Mouse (Mus musculus) cerebellum, postnatal 4 days (tissue): ENCODE data around the gene Csrnp3.

Source experiments
- DNase-seq, 2 experiments: peaks; one replicate each; pipeline ENCODE4 v3.0.0; 2022; ENCODE audit warnings: low spot score in 2 of 2, mixed read lengths in 1 of 2

Gene Csrnp3

DNA sequence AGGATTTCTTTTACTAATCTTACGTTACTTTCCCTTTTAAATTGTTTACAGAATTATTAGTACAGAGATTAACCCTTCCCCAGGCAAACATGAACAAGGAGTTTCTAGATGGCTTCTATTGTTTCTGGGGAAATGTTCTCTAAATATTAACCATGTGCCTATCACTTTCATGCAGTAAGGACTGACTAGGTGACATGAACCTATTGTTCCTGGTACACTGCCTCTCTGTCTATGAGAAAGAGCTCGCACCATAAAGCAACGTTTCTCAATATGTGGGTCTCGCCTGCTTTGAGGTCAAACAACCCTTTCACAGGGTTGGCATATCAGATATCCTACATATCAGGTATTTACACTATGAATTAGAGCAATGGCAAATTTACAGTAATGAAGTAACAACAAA is 96.8 kb downstream of the Csrnp3 start:
- no peak for DNase-seq

DNA sequence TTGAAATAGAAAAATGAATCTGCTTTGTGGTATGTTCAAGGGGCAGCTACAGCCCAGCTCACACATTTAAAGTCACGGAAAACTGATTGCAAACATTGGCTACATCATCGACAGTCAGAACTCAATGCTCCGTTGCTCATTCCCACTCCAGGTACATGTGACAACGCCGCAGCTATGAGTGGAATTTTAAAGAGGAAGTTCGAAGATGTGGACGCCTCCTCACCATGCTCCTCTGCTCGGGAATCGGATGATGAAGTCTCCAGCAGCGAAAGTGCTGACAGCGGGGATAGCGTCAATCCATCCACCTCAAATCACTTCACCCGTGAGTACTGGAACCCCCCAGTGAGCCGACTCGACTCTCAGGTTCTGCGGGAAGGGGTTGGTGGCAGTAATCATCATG is 103.2 kb downstream of the Csrnp3 start:
- no peak for DNase-seq

DNA sequence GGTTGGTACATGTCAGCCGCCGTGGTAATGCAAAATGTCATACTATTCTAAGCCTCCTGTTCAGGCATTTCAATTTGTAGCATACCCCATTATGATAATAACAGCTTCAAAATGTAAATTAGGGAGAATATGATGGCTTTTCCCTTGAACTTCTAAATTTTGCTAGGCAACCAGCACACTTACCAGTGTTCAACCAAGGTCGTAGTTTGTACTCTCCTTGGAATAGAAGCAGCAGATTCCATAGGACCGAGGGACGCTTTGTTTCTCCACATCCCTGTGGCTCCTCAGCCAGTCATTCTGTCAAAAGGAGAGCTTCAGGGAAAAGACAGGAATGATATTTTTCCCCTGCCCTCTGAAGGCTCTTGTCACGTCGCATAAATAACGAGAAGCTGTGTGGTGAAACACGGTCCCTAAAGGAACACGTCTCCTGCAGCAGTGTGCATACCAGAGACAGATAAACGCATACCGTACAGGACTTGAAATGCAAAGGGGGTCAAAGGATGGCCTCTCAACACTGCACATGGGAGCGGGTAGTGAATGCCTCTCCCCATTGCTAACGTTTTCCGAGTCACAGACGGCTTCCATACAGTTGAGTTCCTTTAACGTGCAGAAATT is 108.3 kb downstream of the Csrnp3 start:
- no peak for DNase-seq

DNA sequence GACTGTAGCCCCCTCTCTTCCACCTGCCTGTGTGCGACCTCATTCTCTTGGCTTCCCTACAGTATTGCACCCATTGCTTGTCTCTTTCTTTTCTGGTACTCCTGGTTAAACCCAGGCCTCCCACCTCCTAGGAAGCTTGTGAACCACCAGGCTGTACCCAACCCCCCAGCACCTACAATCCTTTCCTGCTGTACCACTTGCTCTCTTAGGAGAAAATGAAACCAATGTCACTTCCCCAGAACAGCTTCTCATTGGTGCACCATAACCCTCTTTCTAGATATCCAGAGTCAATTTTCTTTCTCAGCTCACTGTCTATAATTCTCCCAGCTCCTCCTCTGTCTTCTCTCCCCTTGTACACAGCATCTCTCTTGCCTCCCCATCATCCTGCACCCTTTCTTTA is 110.2 kb downstream of the Csrnp3 start:
- no peak for DNase-seq

DNA sequence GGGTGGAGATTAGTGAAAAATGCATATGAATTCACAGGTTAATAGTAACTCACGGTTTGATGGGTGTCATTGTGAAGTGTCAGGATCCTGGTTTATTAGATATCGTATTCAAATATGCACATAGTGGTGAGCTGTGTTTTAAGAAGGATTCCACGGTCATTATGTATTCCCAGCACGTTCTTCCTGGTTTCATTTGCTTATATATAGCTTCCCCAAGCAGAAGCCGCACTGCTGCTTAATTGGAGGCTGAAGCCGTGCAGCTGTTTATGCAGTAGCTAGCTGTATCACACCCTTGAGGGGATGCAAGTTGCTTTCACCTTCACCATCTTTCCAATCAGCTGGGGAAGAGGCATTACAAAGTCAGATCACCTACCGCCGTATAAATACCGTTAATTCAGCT is 111.2 kb downstream of the Csrnp3 start:
- DNase-seq = no peak

DNA sequence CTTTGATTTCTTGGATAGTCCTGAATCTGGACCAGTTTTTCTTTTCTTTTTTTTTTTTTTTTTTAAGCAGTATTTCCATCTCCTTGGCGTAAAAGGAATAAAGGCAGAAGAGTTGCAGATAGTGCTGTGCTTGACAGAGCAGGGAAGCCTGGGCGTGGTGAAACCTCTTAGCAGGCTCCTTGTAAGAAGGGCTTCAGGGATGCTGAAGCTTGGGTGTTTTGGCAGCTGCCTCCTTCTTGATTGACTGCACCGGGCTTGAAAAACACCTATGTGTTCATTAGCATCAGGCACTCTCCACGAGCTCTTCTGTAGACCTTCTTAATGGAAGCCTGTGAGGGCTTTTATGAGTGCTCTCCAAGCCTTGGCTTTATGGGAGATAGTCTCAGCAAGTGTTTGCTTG is 117.9 kb downstream of the Csrnp3 start:
- DNase-seq = no peak

DNA sequence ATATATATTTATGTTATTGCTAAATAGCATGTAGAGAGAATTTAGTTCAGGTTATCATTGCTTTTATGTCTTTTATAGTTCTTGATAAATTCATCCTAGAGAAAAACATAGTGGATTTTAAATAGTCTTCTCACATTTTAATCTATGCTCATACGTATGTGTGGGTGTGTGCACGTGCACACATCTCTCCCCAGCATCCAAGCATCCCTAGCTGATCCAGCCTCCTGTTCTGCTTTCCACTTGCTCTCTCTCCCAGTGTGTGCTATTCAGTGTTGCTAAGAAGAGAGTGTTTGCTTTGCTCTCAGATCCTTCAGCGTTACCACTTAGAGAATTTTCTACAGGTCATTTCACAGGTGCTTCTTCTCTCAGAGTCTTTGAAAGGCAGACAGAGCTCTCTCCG is 123.2 kb downstream of the Csrnp3 start:
- no peak for DNase-seq

DNA sequence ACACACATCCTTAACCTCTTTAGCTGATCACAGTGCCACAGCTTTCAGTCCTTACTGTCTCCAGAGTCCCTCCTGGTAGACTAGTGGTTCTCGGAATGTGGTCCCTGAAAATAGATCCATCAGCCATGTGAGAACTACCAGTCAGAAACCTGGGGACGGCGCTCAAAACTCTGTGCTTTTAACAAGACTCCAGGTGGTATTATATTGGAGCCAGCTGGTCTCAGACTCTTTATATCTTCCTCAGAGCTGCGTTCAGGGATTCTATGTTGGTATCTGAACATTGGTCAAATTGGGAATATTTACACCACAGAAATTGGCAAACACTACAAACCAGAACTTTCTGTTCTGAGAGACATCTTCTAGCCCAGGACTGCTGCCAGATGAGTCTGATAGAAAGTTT is 128.3 kb downstream of the Csrnp3 start:
- no peak for DNase-seq

DNA sequence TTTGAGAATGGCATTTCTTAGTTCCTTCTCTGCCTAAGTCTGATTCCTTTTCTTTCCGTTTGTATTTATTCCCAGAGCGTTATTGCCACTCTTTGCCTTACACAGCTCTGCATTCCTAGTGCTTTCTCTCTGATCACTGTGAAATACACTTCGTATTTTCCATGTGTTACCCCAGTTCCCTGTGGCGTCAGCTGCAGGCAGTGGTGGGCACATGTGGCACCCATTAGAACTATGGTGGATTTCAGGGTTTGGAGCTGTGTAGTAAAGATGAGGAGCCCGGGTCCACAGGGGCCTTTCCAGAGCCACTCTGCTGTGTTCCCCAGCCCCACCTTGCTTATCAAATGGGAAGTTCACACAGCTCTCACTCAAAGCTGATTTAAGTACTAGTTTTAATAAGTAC is 129.8 kb downstream of the Csrnp3 start:
- DNase-seq = no peak

DNA sequence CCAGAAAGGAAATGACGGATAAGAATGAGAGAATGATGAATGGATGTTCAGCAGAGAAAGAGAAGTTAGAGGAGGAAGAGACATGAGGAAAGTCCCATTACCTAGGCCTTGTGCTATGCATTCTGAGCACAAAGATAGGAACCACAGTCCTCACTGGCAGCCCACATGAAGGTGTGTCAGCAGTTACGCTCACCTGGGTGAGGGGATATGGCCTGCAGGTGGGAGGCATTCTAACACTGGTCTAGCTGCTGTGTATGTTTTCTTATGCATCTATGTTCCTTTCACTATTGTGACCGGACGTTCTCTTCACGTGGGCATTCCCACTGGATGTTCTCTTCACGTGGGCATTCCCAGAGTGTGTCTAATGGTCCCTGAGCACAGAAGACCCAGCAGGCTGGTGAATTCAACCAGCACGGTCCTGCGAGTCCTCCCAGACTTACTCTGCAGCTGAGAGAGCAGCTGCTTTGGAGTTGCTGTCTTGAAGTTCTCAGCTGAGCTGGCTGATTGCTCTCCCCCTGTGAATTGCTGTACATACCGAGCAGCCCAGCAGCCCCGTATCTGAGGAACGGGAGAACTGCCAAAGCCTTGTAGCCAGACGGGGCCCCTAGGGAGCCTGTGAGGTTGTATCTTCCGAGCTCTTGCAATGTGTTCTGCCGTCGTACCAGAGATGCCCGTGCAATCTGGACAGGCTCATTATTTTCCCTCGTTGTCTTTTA is 133.9 kb downstream of the Csrnp3 start:
- peak in 1 of 2 experiments; percentile 61 for DNase-seq

DNA sequence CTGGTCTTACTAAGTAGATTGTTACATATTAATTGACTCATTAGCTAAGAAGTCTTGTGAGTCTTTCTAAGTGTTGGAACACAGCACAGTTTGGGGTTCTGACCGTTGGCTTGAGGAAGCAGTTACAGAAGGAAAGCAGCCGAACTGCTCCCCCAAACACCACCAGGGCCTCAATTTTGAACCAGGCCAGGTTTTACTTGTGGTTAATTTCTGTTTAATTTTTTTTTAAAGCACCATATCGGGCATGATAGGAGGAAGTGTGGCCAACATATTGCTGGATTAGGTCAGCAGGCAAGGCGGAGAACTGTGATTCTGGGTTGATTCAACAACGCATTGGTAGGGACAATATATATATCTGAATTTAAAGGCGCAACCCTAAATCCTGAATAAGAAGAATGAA is 135.9 kb downstream of the Csrnp3 start:
- DNase-seq = no peak

DNA sequence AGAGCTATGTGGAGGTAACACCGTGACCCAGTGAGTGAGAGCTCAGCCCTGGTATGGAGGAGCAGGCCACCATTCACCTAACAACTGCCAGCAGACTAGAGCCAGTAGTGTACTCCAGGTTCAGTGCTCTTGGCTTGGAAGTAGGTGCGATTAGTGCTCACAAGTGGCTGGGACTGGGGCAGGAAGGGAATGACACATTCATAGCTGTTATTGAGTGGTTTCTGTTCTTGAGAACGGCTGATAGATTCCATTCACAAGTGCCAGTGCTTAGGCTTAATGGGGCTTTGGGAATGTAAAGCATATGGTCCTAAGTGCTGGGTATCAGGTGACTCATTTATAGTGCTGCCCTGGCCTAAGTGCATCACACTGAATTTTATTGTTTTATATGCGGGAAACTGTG is 136.4 kb downstream of the Csrnp3 start:
- no peak for DNase-seq

DNA sequence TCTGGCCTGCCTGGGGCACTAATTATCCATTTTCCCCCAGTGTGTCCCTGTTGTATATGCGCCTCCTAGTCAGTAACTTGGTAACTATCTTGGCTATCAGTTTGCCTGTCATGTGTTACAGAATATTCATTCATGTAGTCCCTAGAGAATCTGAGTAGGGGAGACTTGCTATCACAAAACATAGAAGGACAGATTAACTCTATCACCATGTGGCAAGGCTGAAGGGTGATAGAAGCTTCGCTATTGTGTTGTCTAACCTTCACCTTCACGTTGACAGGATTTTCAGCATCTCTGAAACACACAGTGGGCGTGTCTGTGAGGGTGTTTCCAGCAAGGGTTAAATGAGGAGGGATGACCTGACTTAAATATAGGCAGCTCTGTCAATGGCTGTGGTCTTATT is 140.1 kb downstream of the Csrnp3 start:
- DNase-seq = no peak

DNA sequence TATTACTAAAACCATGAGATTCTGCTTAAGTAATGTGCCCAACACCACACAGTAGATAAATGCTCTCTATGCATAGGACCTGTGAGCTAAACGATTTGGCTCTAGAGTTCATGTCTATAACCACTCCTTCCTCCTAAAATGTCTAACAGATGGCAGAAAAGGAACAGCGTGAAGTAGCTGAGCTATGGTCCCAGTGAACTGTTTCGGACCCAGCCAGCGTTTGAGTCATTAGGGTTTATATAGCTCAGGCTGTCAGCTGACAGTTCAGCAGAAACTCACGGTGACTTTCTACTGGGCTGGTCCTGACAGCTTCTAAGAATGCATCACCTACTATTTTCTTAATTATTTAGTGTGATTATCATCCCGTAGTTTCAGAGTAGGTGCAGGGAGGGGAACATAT is 141.5 kb downstream of the Csrnp3 start:
- DNase-seq = no peak

DNA sequence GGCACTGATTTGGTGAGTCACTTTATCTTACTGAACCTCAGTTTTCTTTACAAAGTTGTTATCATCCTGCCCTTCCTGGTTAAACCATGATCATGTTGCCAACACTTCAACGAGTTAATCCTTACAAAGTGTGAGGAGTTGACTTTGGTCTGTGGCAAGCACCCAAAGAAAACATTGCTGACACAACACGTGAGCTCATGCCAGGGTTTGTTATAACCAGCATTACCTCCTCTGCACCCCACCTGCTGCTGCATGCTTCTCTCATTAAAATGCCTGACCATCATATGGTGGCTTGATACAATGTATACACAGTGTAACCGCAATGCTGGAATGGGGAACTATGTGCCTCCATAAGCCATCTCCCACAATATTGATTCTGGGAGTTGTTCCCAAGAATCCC is 142.0 kb downstream of the Csrnp3 start:
- DNase-seq = no peak

DNA sequence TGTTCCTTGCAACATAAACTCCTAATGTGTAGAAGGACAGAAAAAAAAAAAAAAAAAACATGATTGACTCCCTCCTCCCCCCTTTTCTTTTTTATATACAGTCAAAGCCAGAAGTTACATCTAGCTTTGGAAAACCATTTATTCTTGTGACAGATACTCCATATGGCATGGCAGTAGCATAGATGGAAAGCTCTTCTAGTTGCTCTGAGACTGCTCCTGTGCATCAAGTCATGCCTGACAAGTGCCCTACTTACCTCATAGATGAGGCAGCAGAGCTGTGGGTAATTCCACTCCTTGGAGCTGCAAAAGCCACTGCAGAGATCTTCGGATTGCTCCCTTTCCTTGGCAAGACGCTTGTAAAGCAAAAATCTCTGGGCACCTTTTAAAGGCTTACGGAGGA is 143.2 kb downstream of the Csrnp3 start:
- DNase-seq = no peak

DNA sequence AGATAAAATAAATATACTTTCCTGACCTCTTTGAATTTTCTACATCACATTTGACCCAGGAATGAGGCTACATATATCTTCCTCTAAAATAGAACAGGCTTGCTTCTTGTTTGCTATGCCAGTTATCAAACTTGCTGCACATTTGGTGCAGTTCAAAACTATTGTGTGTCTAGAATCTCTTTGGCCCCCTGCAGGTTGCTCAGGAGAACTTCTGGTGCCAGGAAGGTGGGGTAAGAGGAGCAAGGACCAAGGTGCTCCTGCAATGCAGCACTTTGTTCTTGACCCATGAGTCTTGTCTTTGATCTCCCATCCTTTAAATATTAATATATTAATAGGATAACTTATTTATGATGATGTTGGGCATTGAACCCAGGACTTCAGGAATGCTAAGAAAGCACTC is 144.5 kb downstream of the Csrnp3 start:
- no peak for DNase-seq

DNA sequence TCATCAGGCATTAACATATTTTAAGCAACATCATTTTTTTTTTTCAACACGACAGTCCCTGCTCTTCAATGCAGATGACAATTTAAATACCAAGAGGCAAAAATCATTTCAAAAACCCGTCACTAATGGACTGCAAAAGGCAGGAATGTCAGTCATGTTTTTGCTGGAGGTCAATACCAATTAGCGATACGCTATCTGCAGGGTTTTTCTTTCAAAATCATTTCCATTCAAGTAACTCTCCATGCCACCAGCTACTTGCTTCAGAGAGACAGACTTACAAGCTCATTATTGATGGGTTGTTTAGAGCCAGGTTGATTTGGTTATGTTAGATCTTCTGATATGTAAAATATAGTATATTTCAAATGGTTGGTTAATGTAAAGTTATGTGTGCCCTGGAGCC is 145.2 kb downstream of the Csrnp3 start:
- no peak for DNase-seq

DNA sequence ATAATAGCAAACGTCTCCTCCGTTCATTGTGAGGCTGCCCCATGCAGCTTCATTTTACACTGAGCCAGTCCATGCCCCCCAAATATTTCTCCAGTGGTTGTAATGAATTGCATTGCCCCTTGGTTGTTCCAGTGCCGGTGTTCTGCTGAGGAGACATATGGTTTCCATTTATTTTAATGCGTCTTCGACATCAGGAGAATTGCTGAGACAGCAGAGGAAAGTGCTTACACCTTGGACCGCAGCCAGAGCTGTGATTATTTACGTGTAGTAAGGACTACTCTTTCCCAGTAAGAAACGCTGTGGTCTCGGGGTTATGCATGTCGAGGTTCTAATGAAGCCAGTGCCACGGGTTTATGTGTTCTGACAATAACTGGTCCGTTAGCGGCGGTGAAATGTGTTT is 147.8 kb downstream of the Csrnp3 start:
- peak in 1 of 2 experiments; percentile 30 for DNase-seq

DNA sequence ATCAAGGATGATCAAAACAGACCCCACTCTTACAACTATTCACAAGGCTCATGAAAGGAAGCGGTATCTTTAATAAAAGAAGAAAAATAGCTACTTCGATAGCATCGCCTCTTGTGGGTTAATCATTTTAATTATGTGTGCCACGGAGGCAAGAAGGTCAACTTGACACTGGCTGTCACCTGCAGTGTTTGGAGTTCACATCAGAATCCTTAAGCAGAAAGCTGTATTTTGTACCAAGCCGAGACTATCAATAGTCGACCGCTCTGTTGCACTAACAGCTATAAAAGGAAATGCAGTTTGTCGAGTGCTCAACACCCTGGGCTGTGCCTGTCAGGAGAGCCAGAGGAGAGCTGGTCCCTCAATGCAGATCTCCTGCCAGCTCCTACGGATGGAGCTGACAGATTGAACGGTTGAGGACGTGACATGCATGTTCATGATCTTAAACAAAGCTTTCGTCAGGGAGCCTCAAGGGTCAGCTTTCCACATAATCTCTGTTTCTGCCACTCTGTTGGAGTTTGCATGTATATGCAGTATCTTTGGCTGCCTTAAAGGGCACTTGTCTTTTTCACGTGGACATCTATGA is 149.4 kb downstream of the Csrnp3 start:
- peak in 1 of 2 experiments; percentile 38 for DNase-seq

DNA sequence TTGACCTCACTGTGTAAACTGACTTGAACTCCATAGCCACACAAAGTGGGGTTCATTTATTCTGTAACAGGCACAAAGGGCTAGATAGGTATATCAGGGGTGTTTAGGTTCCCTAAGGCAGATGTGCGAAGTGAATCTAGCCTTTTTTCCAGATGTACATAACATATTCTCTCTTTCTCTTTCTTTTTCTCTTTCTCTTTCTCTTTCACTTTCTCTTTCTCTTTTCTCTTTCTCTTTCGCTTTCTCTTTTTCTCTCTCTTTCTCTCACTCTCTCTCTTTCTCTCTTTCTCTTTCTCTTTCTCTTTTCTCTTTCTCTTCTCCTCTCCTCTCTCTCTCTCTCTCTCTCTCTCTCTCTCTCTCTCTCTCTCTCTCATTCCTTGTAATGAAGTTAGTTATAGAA is 153.2 kb downstream of the Csrnp3 start:
- no peak for DNase-seq

DNA sequence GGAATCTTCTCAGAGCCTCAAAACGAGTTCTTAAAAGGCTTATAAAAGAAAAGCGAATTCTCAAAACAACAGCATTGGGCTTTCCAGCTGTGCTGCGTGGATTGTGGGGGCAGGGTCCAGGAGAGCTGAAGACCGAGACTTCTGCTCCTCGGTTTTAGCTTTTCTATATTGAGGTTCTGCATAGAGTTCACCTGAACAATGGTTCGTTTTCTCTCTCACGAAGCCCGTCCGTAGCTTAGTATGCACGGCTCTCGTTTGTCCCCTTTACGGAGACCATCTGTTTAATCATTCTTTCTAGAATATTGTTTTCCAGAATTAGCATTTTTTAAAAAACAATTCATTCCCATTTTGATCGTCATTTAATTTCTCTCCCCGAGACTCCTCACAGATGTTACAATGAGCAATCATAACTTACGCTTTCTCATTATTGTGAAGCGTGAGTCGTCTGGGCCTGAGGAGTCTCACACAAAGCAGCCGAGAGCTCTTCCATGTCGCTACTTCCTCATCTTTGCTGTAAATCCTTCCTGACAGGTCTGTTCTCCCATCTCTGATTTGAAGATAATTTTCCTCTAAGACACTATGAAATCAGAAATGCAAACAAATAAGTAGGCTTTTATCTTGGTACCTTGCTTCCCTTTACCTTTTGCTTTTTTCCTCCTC is 163.6 kb downstream of the Csrnp3 start:
- DNase-seq = no peak

DNA sequence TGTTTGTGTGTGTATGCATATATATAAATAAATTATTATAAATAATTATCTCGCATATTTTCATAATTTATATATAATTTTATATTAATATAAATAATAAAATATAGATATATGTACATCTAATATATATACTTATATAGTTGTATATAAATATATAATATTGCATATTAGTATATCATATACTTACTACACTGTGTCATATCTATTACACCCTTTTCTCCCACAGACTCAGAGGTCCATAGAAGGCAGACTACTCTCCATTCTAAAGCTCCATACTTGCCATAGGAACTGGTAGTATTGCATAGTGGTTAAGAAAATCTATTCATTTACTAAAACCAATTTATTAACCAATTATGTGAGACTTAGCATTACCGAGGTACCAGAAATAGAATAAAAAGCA is 164.1 kb downstream of the Csrnp3 start:
- DNase-seq = no peak
